Mouse (Mus musculus): ENCODE data around the gene Mrpl34.

- TF ChIP-seq CTCF (IDR thresholded peaks at IDR 0.05; ENCODE audit: low read depth) (peak; percentile 33), EP300 (IDR thresholded peaks at IDR 0.05; ENCODE audit: low read depth) (no peak)
These were observed 11.6 kb downstream of the Mrpl34 start for GRCm38 (mm10) chr8:71476099-71476940.

All from liver, postnatal 0 days (tissue).